Mouse (Mus musculus) intestine, embryonic 14.5 days (tissue): ENCODE results near the gene Phf24. TPM values are rescaled to one million over a fixed set of nuclear protein-coding genes. Genes with fewer than 3 reads are reported as not detected.

ENCODE experiments used
- ATAC-seq: fragments of 200-750 bp; cut with Nextera tagmentation; replicated peaks from 2 replicates; pipeline ENCODE4 v1.8.0; 2017; ENCODE audit warnings: low read depth, moderate number of reproducible peaks, moderate TSS enrichment, moderate library complexity; ENCODE audit not compliant: low FRiP score, low TSS enrichment
- DNase-seq: peaks from one replicate; pipeline ENCODE4 v3.0.0-alpha.2; 2018; ENCODE audit warnings: low spot score
- H3K27ac ChIP-seq: fragments of 300-500 bp; sonication (generic); 2 replicates; pipeline ENCODE4 v1.5.1; 2014; ENCODE audit warnings: low read depth, mild to moderate bottlenecking, control low read depth
- H3K27me3 ChIP-seq: fragments of 300-500 bp; sonication (generic); replicated peaks from 2 replicates; pipeline ENCODE4 v1.6.1; 2014; ENCODE audit warnings: low read length, control low read depth; ENCODE audit not compliant: control insufficient read depth, insufficient read depth
- H3K36me3 ChIP-seq: fragments of 300-500 bp; sonication (generic); 2 replicates; pipeline ENCODE4 v1.6.1; 2014; ENCODE audit warnings: low read length, control low read depth; ENCODE audit not compliant: control insufficient read depth, insufficient read depth
- H3K4me1 ChIP-seq: fragments of 300-500 bp; sonication (generic); replicated peaks from 2 replicates; pipeline ENCODE4 v1.6.1; 2014; ENCODE audit warnings: low read length, control low read depth, mixed read lengths; ENCODE audit not compliant: control insufficient read depth, insufficient read depth
- H3K4me2 ChIP-seq: fragments of 300-500 bp; sonication (generic); 2 replicates; pipeline ENCODE4 v1.6.1; 2014; ENCODE audit warnings: low read length
- H3K4me3 ChIP-seq: fragments of 300-500 bp; sonication (generic); 2 replicates; pipeline ENCODE4 v1.5.1; 2014; ENCODE audit warnings: low read depth, low read length, control low read depth, mixed read lengths
- H3K9ac ChIP-seq: fragments of 300-500 bp; sonication (generic); 2 replicates; pipeline ENCODE4 v1.6.1; 2014; ENCODE audit warnings: mild to moderate bottlenecking, low read length
- H3K9me3 ChIP-seq: fragments of 300-500 bp; sonication (generic); 2 replicates; pipeline ENCODE4 v1.6.1; 2016; ENCODE audit warnings: low read length, control low read depth; ENCODE audit not compliant: control insufficient read depth
- WGBS: fragments of 180-500 bp; shearing (Covaris S2); extraction: QIAGEN DNeasy Blood & Tissue Kit; methylation state at CpG from one replicate; pipeline ENCODE4 v1.1.7; 2014; 5-methylcytosine and 5-hydroxymethylcytosine counted together
- polyA plus RNA-seq: library from polyadenylated mRNA; unstranded; fragments of >200 nt; fragmentation: Nextera tagmentation; extraction: Ambion mirVana; gene quantifications from 2 replicates; pipeline ENCODE4 v1.2.1, GENCODE M21; 2014

The Phf24 gene
- polyA plus RNA-seq: 1.6 and 1.9 TPM in 2 replicates

DNA sequence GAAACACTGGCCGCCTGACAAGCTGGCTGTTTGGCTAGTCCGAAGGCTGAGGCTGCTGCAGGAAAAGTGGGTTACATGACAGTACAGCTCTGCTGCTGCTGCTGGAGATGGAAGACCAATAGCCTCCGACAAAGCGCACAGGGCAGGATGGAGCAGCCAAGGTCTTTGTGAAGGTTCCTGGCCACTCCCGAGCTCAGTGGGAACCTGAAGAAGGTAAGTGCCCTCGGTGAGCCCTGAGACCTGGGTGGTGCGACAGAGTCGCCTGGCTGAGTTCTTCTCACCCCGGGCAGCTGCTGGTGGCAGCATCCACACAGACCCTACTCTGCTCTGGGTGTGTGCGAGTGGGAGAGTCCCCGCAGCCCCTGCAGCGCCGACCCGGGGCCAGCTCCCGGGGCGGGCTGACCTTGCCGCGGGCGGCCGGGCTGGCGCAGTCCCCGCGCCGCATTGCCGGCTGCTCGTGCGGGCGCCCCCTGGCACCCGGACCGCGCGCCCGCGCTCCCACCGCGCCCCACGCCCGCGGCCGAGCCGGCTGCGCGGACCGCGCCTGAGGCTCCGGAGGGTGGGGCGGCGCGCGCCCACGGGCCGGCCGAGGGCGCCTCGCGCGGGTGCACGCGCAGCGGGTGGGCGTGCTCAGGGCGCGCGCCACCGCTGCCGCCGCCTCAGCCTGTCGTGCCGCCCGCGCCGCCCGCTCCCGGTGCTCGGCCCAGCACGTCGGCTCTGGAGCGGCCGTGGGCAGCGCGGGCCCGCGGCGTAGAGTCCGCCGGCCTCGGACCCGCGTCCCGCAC lies at the start of gene Phf24:
Gene Phf24 (plus strand): TSS at position 44 of the 785 bp plus-strand sequence.
- under 1% methylated on average over 76 of the region's 90 CpGs for WGBS
- Histone ChIP-seq H3K4me1 (peaks cover 8% of the 10 kb centered on the region; the same call in 1 of the 2 replicates), H3K36me3 (no peaks in the 10 kb centered on the region), H3K9ac (peak within 1 kb of the TSS; percentile 49), H3K4me2 (peak within 1 kb of the TSS; percentile 80), H3K4me3 (peak within 1 kb of the TSS; percentile 56), H3K27me3 (peaks cover 53% of the 10 kb centered on the region), H3K27ac (no peak within 1 kb of the TSS), H3K9me3 (no peaks in the 10 kb centered on the region)
- DNase-seq (peak; percentile 69), ATAC-seq (peak; percentile 78)

DNA sequence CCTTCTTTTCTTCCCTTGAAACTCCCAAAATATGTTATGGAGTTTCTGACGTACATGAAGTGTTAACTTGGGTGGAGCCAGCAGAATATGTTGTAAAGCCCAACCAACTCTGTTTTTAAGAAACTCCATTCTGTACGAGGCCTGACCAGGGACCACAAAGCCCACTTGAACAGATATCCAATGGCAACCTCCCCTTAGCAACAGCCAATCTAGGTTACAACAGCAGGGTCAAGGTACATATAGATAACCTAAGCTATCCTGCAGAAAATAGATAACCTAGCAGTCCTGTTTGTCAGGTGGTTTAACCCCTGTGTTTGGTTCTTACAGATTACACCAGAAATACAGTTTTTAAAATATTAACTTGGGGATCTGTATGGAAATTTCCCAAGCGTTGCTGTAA lies 49.1 kb upstream of the Phf24 start:
- H3K4me3 ChIP-seq: no peak overlapping the region
- no peaks in the 10 kb centered on the region for H3K27me3 ChIP-seq
- no peaks in the 10 kb centered on the region for H3K36me3 ChIP-seq
- H3K4me2 ChIP-seq: no peak overlapping the region
- no peak overlapping the region for H3K27ac ChIP-seq
- H3K9me3 ChIP-seq: no peaks in the 10 kb centered on the region
- 49% methylated on average over 3 of the region's 3 CpGs for WGBS
- H3K4me1 ChIP-seq: no peaks in the 10 kb centered on the region
- H3K9ac ChIP-seq: no peak overlapping the region
- DNase-seq (no peak), ATAC-seq (no peak)

DNA sequence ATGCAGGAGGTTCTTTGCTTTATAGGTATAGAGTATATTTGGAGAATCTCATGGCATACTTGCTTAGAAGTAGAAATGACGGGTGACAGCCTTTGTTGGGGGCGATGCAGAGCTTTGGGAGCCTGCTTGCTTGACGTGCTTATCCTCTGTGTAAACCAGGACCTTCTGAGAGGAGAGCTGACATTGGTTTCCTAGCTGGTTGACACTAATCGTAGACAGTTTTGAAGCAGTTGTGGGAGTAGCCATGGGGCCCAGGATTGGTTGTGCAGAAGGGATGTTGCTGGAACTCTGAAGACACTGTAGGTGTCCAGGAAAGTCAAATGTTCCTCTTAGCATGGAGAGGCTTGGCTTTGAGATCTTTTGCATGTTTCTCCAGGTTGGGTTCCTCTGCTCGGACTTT lies 48.3 kb upstream of the Phf24 start:
- Histone ChIP-seq H3K4me3 (no peak overlapping the region), H3K36me3 (no peaks in the 10 kb centered on the region), H3K27me3 (no peaks in the 10 kb centered on the region), H3K9me3 (no peaks in the 10 kb centered on the region), H3K9ac (no peak overlapping the region), H3K27ac (no peak overlapping the region), H3K4me2 (no peak overlapping the region), H3K4me1 (no peaks in the 10 kb centered on the region)
- 82% methylated on average over 5 of the region's 5 CpGs for WGBS
- ATAC-seq (no peak), DNase-seq (no peak)

DNA sequence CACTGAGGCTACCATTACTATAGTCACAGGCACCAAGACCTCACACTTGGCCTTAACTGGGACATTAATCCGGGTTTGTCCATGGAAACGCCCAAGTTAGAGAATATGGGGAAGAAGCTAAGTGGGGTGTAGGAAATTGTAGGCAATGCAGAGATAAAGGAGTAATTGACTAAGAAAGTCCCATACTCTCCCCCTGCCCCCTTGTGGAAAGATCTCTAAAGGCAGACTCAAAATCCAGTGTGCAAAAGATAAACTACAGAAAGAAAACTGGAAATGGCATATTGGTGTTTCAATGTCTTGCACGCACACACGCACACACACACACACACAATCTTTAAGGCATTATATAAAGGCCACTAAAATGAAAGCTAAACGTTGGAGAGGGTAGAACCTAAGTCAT lies 45.7 kb upstream of the Phf24 start:
- ATAC-seq (no peak), DNase-seq (no peak)
- H3K4me1 ChIP-seq: no peaks in the 10 kb centered on the region
- no peaks in the 10 kb centered on the region for H3K27me3 ChIP-seq
- H3K4me2 ChIP-seq: no peak overlapping the region
- H3K9ac ChIP-seq: no peak overlapping the region
- WGBS: 82% methylated on average over 5 of the region's 5 CpGs
- H3K4me3 ChIP-seq: no peak overlapping the region
- H3K36me3 ChIP-seq: no peaks in the 10 kb centered on the region
- no peaks in the 10 kb centered on the region for H3K9me3 ChIP-seq
- H3K27ac ChIP-seq: no peak overlapping the region

DNA sequence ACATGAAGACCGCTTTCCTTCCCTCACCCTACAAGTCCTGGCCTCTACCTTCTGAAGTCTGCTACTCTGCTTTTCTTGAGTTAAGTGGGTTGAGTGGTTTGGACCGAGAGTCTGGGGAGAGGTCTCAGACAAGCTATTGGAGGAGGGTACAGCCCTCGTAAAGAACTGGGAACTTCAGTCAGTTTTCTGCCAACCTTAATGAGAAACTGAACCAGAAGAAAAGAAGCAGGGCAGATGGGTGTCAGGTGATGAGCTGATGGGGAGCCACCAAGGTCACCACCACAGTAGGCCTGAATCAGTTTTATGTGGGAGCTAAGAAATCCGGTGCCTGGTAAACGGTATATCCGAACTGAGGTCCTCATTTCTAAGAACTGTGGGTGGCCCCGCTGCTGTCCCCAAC lies 44.3 kb upstream of the Phf24 start:
- Histone ChIP-seq H3K9me3 (no peaks in the 10 kb centered on the region), H3K4me2 (no peak overlapping the region), H3K4me1 (no peaks in the 10 kb centered on the region), H3K27me3 (no peaks in the 10 kb centered on the region), H3K36me3 (no peaks in the 10 kb centered on the region), H3K9ac (no peak overlapping the region), H3K4me3 (no peak overlapping the region), H3K27ac (no peak overlapping the region)
- WGBS: 92% methylated on average over 7 of the region's 7 CpGs
- DNase-seq: no peak
- no peak for ATAC-seq

DNA sequence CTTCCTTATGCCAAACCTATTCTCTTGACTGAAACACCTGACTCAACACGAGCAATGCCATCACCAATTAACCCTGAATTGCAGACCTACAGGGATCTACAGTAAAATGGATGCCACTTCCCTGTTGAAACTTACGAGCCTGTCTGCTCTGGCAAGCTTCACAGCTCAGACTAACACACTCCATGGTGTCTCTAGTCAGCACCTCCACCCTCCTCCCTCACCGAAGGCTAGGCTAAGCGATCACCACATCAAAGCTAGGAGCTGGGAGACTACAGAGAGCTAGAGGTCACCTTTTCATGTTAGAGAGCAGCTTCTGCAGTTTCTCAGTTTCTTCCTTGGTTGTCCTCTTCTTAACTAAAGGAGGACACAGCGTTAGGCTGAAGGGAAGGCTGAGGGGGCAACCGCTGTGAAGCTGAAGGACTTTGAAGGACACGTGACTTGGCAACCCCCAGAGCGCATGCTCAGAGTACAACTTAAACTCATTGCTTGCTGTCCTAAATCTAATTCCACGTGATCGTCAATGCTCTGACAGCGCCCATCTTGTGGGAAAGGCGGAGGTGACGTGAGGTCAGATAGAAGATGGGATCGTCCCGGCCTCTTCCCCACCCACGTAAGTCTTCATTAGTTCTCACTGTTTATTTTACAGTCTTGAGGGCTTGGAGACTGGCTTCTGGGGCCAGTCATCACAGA lies 43.6 kb upstream of the Phf24 start:
- no peak overlapping the region for H3K4me2 ChIP-seq
- H3K4me3 ChIP-seq: no peak overlapping the region
- WGBS: 64% methylated on average over 16 of the region's 16 CpGs
- H3K9ac ChIP-seq: no peak overlapping the region
- no peaks in the 10 kb centered on the region for H3K36me3 ChIP-seq
- DNase-seq (no peak), ATAC-seq (no peak)
- H3K9me3 ChIP-seq: no peaks in the 10 kb centered on the region
- H3K4me1 ChIP-seq: no peaks in the 10 kb centered on the region
- no peak overlapping the region for H3K27ac ChIP-seq
- H3K27me3 ChIP-seq: no peaks in the 10 kb centered on the region

DNA sequence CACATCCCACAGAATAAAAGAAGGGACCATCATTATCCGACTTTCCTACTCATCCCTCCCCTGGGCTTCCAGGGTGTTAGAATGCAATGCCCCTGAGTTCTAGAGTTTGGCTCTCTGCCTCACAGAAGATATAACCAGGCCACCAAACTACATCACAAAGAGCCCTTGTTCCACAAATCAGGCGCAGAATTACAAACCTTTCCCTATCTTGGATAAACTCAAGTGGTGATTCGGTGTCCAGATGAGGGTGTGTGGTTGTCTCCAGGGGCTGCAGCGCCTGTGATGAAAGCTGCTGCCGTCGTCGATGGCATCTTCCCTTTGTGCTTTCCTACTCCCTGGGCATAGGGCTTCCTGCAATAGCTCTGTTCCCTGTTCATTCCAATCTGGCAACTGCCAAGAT lies 42.3 kb upstream of the Phf24 start, which contains the start of gene Fam205c:
Gene Fam205c (minus strand): TSS at position 101 of the 400 bp plus-strand sequence.
- Histone ChIP-seq H3K9ac (no peak within 1 kb of the TSS), H3K9me3 (no peaks in the 10 kb centered on the region), H3K36me3 (no peaks in the 10 kb centered on the region), H3K27me3 (no peaks in the 10 kb centered on the region), H3K4me3 (no peak within 1 kb of the TSS), H3K4me1 (no peaks in the 10 kb centered on the region), H3K27ac (no peak within 1 kb of the TSS), H3K4me2 (no peak within 1 kb of the TSS)
- no peak for ATAC-seq
- WGBS: 84% methylated on average over 7 of the region's 7 CpGs
- DNase-seq: no peak

DNA sequence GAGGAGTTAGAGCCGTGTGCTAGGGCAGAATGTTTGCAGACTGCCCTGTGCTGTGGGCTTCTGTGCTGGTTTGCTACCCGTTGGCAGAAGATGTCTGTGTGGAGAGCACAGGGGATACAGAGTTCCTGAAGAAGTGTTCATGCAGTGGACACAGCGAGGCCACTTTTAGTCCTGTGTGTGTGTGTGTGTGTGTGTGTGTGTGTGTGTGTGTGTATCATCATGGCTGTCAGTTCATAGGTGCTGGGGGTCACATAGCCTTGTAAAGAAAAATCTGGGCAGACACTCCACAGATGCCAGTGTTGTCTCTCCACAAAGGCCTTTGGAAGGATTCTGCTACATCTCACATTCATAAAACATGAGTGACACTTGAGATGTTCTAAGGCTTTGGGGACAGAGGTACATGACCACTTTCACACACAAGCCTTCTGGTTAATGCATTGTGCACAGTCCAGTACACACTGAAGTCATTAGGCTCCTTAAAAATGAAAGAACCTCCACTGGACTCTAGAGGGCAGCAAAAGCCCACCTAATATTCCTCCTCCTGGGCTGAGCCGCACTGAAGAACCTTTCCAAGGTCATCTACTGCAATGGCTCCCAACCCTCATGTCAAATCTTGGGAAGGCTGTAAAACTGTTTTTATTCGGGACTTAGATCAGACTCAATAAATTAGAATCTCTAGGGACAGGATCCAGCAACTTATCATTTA lies 39.7 kb upstream of the Phf24 start:
- Histone ChIP-seq H3K4me2 (no peak overlapping the region), H3K4me1 (no peaks in the 10 kb centered on the region), H3K9me3 (no peaks in the 10 kb centered on the region), H3K27ac (no peak overlapping the region), H3K36me3 (no peaks in the 10 kb centered on the region), H3K9ac (no peak overlapping the region), H3K27me3 (no peaks in the 10 kb centered on the region), H3K4me3 (no peak overlapping the region)
- no peak; the same call in 1 of the 2 replicates for ATAC-seq
- peak; percentile 79 for DNase-seq
- 38% methylated on average over 5 of the region's 5 CpGs for WGBS
